Mouse (Mus musculus) C2C12 (cell line): ENCODE measurements around the gene 4930512M02Rik. TPM values are rescaled to one million over a fixed set of nuclear protein-coding genes. Genes with fewer than 3 reads are reported as not detected.
"Not testable (repeated sequence)": the region's sequence is repeated elsewhere in the genome, so short reads cannot be mapped to it uniquely, and the experiment has no call there.

Experiments
- H3K27me3 ChIP-seq: one replicate; pipeline ENCODE4 v1.6.1; 2011; ENCODE audit not compliant: control insufficient read depth, insufficient read depth, insufficient read length
- H3K36me3 ChIP-seq: one replicate; pipeline ENCODE4 v1.6.1; 2011; ENCODE audit not compliant: control insufficient read depth, insufficient read depth
- H3K4me3 ChIP-seq: one replicate; pipeline ENCODE4 v1.5.1; 2011; ENCODE audit warnings: mild to moderate bottlenecking, control low read depth; ENCODE audit not compliant: poor library complexity, insufficient read depth, severe bottlenecking
- H3K79me2 ChIP-seq: one replicate; pipeline ENCODE4 v1.6.1; 2011; ENCODE audit not compliant: control insufficient read depth, insufficient read depth
- H3K79me3 ChIP-seq: one replicate; pipeline ENCODE4 v1.6.1; 2011; ENCODE audit warnings: low read depth, control low read depth
- H3ac ChIP-seq: one replicate; pipeline ENCODE3; 2011; ENCODE audit warnings: low read depth; ENCODE audit not compliant: control insufficient read depth, insufficient read length
- CEBPB ChIP-seq: IDR thresholded peaks from one replicate; pipeline ENCODE4 v1.6.1; 2011; ENCODE audit warnings: low read depth, mild to moderate bottlenecking, control low read depth, moderate library complexity
- CTCF ChIP-seq: IDR thresholded peaks from one replicate; pipeline ENCODE4 v1.5.1; 2011; ENCODE audit not compliant: control insufficient read depth, insufficient read depth, insufficient read length
- FOSL1 ChIP-seq: IDR thresholded peaks from one replicate; pipeline ENCODE4 v1.8.0; 2011; ENCODE audit warnings: mild to moderate bottlenecking, low read length; ENCODE audit not compliant: poor library complexity, insufficient read depth, severe bottlenecking
- MAX ChIP-seq: IDR thresholded peaks from one replicate; pipeline ENCODE4 v1.6.1; 2011; ENCODE audit warnings: mild to moderate bottlenecking, control low read depth
- MYOD1 ChIP-seq: IDR thresholded peaks from one replicate; pipeline ENCODE4 v1.6.1; 2011; ENCODE audit warnings: low read depth; ENCODE audit not compliant: control insufficient read depth, insufficient read length
- MYOG ChIP-seq: IDR thresholded peaks from one replicate; pipeline ENCODE4 v1.6.1; 2011; ENCODE audit not compliant: control insufficient read depth, insufficient read length; ENCODE audit errors: extremely low read depth
- USF1 ChIP-seq: IDR thresholded peaks from one replicate; pipeline ENCODE4 v1.6.1; 2011; ENCODE audit warnings: low read depth, mild to moderate bottlenecking, control low read depth, moderate library complexity
- long read RNA-seq, 2 experiments: library from polyadenylated mRNA; unstranded; transcript quantifications; one replicate each; pipeline ENCODE4 v2.0.0; 2019 to 2020
- polyA plus RNA-seq: library from polyadenylated mRNA; unstranded; fragments of >200 nt; fragmentation: generic; extraction: Trizol; gene quantifications from one replicate; pipeline ENCODE4 v1.2.1, GENCODE M21; 2012; ENCODE audit warnings: missing spikeins

Gene 4930512M02Rik
- not detected for polyA plus RNA-seq
- long read RNA-seq, experiment 1: 0 reads
- long read RNA-seq, experiment 2: 0 reads

- H3K4me3 ChIP-seq, H3K36me3 ChIP-seq, H3K79me2 ChIP-seq, H3K27me3 ChIP-seq, H3K79me3 ChIP-seq, H3ac ChIP-seq: not testable (repeated sequence)
Measured at GRCm38 (mm10) chr11:11627735-11628134, at the start of gene 4930512M02Rik. TSS of gene 4930512M02Rik (minus strand) at chr11:11627835.

DNA sequence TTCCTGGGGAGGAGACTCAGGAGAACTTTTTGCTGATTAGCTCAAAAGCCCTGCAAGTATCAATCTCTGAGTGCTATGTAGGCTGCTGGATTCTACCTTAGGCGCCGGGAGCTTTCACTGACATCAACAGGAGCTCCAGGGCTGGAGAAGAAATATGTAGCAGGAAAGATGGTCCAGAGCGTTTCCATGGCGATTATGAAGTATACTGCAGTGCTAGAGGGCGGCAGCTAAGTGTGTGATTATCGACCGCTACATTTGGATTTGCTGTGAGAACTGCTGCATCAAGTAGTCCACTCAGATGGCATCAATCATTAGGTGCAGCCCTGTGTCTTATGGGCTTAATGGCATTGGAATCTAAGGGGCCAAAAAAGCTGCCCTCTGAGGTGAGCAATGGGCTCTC, 49.5 kb upstream of the 4930512M02Rik start:
- Histone ChIP-seq H3ac (no peak overlapping the region), H3K36me3 (no peaks in the 10 kb centered on the region), H3K4me3 (no peak overlapping the region), H3K79me3 (no peaks in the 10 kb centered on the region), H3K79me2 (no peaks in the 10 kb centered on the region), H3K27me3 (no peaks in the 10 kb centered on the region)
- no peak for TF ChIP-seq FOSL1
- TF ChIP-seq MYOD1: no peak
- TF ChIP-seq USF1: no peak
- no peak for TF ChIP-seq CEBPB
- no peak for TF ChIP-seq CTCF
- TF ChIP-seq MAX: no peak
- TF ChIP-seq MYOG: no peak

- Histone ChIP-seq H3K27me3 (no peaks in the 10 kb centered on the region), H3K4me3 (no peak overlapping the region), H3ac (no peak overlapping the region), H3K79me3 (no peaks in the 10 kb centered on the region), H3K79me2 (no peaks in the 10 kb centered on the region), H3K36me3 (no peaks in the 10 kb centered on the region)
- no peak for TF ChIP-seq CTCF
- no peak for TF ChIP-seq MYOG
- no peak for TF ChIP-seq MAX
- TF ChIP-seq CEBPB: no peak
Measured at GRCm38 (mm10) chr11:11676068-11676741, 48.6 kb upstream of the 4930512M02Rik start.

DNA sequence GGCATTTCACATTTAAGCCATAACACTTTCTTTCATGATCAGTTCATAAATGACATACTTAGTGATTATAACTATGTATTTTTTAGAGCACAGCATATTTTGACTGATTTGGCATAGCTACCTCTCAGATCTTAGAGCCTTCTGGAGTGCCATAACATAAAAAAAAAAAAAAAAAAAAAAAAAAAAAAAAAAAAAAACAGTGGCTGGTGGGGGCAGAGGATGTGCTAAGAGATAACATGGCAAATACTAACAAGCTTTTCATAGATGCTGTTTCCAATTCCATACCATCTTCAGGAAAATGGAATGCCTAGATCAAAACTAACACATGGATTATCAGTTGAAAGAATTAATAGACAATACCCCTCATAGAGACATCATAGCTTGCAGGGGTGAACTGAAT, 47.4 kb upstream of the 4930512M02Rik start:
- H3K36me3 ChIP-seq: no peaks in the 10 kb centered on the region
- H3K79me2 ChIP-seq: no peaks in the 10 kb centered on the region
- no peak overlapping the region for H3ac ChIP-seq
- H3K4me3 ChIP-seq: no peak overlapping the region
- no peak for TF ChIP-seq MAX
- TF ChIP-seq USF1: no peak
- TF ChIP-seq MYOD1: no peak
- TF ChIP-seq CEBPB: no peak
- TF ChIP-seq FOSL1: no peak
- no peak for TF ChIP-seq MYOG
- no peak for TF ChIP-seq CTCF
- no peaks in the 10 kb centered on the region for H3K79me3 ChIP-seq
- H3K27me3 ChIP-seq: no peaks in the 10 kb centered on the region

DNA sequence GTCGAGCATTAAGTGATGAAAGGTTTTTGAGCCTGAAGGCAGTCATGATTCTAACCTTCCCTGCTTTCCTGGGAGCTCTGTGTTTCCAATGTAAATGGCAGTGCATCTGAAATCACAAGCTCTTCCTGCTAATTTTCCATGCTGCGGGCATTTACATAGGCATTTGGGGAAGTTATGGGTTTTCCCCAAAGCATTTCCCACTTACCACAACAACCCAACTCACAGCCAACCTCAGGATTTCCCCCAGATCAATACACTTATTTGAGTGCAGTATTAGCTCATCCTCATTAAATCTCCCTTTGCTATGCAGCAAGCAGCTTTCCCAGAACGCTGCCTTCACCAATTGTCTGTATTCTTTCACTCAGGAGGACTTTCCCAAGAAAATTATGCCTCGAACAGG, 45.3 kb upstream of the 4930512M02Rik start:
- H3K27me3 ChIP-seq: no peaks in the 10 kb centered on the region
- no peaks in the 10 kb centered on the region for H3K36me3 ChIP-seq
- H3K79me3 ChIP-seq: no peaks in the 10 kb centered on the region
- no peaks in the 10 kb centered on the region for H3K79me2 ChIP-seq
- no peak overlapping the region for H3ac ChIP-seq
- H3K4me3 ChIP-seq: no peak overlapping the region
- TF ChIP-seq CEBPB: no peak
- no peak for TF ChIP-seq MYOG
- no peak for TF ChIP-seq MYOD1
- TF ChIP-seq CTCF: no peak
- no peak for TF ChIP-seq USF1
- TF ChIP-seq MAX: no peak
- no peak for TF ChIP-seq FOSL1

DNA sequence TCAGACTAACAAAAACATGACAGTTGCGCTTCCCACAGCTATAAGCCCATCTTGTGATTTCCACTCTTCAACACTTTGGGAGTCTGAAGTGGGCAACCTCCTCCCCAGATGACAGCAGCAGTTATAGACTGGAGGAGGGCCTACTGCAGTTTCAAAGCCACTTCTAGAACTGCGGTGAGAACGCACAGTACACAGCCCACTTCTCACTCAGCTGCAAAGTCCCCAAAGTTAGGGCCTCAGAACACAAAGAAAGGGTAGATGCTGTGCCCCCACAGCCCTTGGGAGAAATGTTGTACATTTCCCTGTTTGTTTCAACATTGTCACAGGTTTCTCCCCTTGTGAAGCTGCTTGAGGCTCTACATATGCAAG, 40.3 kb upstream of the 4930512M02Rik start:
- Histone ChIP-seq H3K27me3 (no peaks in the 10 kb centered on the region), H3K79me3 (no peaks in the 10 kb centered on the region), H3K36me3 (no peaks in the 10 kb centered on the region), H3K79me2 (no peaks in the 10 kb centered on the region), H3K4me3 (no peak overlapping the region), H3ac (no peak overlapping the region)
- TF ChIP-seq MAX: no peak
- no peak for TF ChIP-seq MYOD1
- TF ChIP-seq FOSL1: no peak
- TF ChIP-seq MYOG: no peak
- TF ChIP-seq CEBPB: no peak
- no peak for TF ChIP-seq CTCF
- no peak for TF ChIP-seq USF1
